Mouse (Mus musculus) cerebellum, adult 2 months (tissue): ENCODE measurements at regions not wholly inside any gene's neighbourhood (a gene's known extent, or its start where the extent isn't known, plus 50 kb on each side); places are given as distances from the start of the nearest gene placed in this dataset.

Source experiments
- DNase-seq, 2 experiments: peaks; one replicate each; pipeline ENCODE4 v3.0.0; 2021
- H3K27ac ChIP-seq: fragments of 200-500 bp; 2 replicates; pipeline ENCODE4 v1.5.1; 2012; ENCODE audit warnings: low read length, control low read depth, inconsistent platforms; ENCODE audit not compliant: insufficient read depth
- H3K27me3 ChIP-seq: fragments of 200-500 bp; 2 replicates; pipeline ENCODE4 v1.6.1; 2012; ENCODE audit warnings: inconsistent platforms, mild to moderate bottlenecking, low read length, moderate library complexity; ENCODE audit not compliant: control insufficient read depth, insufficient read depth
- H3K4me1 ChIP-seq: fragments of 200-500 bp; 2 replicates; pipeline ENCODE4 v1.6.1; 2011; ENCODE audit warnings: low read length; ENCODE audit not compliant: control insufficient read depth, insufficient read depth
- H3K4me3 ChIP-seq: fragments of 200-500 bp; replicated peaks from 2 replicates; pipeline ENCODE3; 2011; ENCODE audit warnings: mild to moderate bottlenecking, low read depth, low read length, control low read depth; ENCODE audit not compliant: insufficient read depth
- CTCF ChIP-seq: fragments of 200-500 bp; IDR thresholded peaks from 2 replicates; pipeline ENCODE4 v1.5.1; 2011; ENCODE audit warnings: low read depth, mild to moderate bottlenecking, control low read depth, low read length, moderate library complexity, borderline replicate concordance; ENCODE audit not compliant: insufficient read depth
- POLR2A ChIP-seq: fragments of 200-500 bp; IDR thresholded peaks from 2 replicates; pipeline ENCODE4 v1.6.1; 2011; ENCODE audit warnings: low read length, control low read depth, borderline replicate concordance; ENCODE audit not compliant: insufficient read depth
- WGBS: fragments of 180-500 bp; shearing (Covaris S2); methylation state at CpG from one replicate; pipeline ENCODE4 v1.1.7; 2018; 5-methylcytosine and 5-hydroxymethylcytosine counted together

DNA sequence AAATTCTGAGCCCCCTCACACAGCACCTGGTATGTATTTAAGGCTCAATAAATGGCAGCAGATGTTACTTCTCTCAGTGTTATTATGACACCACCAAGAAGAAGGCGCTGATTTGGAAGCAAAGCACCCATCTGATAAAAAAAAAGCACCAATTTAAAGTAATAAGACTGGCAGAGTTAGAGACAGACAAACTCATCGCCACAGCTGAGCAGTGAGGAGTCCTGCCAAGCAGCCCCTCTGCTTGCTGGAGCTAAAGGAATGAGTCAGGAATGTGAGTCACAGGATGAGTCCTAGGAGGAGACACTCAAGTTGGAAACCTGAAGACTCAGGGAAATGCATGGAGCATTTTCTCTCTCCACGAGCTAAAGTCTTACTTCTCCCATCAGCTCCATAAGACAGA lies 311.7 kb upstream of the Sox9 start:
- no peaks in the 10 kb centered on the region for H3K4me1 ChIP-seq
- TF ChIP-seq POLR2A (no peak), CTCF (no peak)
- DNase-seq, result no peak
- no peak overlapping the region for H3K27ac ChIP-seq
- no peaks in the 10 kb centered on the region for H3K27me3 ChIP-seq
- no peak overlapping the region for H3K4me3 ChIP-seq
- WGBS, result 35% methylated on average over 3 of the region's 3 CpGs

DNA sequence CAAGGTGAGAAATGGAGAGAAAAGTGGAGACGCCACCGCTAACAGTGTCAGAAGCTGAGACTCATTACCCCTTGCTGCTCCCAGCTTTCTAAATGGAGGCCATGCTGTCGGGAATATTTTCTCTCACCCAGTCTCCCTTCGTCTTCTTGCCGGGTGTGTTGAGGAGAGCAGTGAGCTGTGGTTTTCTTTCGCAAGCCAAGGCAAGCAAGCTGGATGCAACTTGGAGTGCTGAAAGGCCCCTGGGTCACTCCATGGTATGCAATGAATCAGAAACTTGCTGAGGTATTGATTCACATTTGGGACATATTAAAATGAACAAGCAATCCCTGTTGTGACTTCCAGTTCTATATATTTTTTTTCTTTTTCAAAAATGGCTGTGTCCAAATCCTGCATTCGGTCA lies 308.8 kb upstream of the Sox9 start:
- no peak for DNase-seq

DNA sequence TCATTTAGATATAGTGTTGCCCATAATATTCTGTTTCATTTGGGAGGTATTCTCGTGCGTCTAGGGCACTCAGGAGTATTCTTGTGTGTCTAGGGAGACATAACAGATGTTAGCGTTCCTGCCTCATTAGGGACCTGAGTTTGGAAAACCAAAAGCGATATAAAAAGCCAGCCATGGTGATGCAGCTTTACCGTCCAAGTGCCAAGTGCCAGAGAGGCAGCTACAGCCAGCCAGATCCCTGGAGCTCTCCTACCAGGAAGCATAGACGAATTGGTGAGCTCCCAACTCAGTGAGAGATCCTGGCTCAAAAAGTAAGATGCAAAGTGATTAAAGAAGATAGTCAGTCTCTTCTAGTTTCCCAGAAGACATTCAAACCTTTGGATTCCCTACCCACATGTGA lies 308.3 kb upstream of the Sox9 start:
- WGBS, result 16% methylated on average over 6 of the region's 6 CpGs
- Histone ChIP-seq H3K4me1 (no peaks in the 10 kb centered on the region), H3K27ac (no peak overlapping the region), H3K27me3 (no peaks in the 10 kb centered on the region), H3K4me3 (no peak overlapping the region)
- no peak for TF ChIP-seq POLR2A
- no peak for TF ChIP-seq CTCF
- DNase-seq, result no peak

More for the DNA sequence above, 308.8 kb upstream of the Sox9 start:
- Histone ChIP-seq H3K27ac (no peak overlapping the region), H3K4me1 (no peaks in the 10 kb centered on the region), H3K27me3 (no peaks in the 10 kb centered on the region), H3K4me3 (no peak overlapping the region)
- TF ChIP-seq CTCF (no peak), POLR2A (no peak)
- 71% methylated on average over 7 of the region's 7 CpGs for WGBS

DNA sequence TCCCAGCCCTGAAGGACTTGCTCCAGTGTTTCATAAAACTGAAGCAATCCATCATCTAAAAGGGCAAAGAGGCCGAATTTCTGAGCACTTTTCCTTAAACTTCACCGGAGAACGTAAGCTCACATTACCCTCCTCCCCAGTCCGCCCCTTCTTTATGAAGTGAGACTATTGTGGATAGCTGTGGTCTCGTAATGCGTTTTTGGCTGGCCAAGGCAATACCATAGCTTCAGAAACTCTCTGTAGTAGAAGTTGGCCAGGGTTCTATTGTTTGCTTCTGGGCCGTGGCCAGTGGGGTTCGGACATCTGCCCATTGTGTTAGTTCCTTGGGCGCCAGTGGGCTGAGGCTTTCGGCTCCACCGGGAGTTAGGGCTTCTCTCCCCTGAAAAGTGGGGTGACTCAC lies 301.7 kb upstream of the Sox9 start:
- TF ChIP-seq POLR2A, result no peak
- TF ChIP-seq CTCF, result no peak
- no peak for DNase-seq
- H3K4me1 ChIP-seq, result no peaks in the 10 kb centered on the region
- H3K27me3 ChIP-seq, result no peaks in the 10 kb centered on the region
- no peak overlapping the region for H3K27ac ChIP-seq
- H3K4me3 ChIP-seq, result no peak overlapping the region
- WGBS, result 38% methylated on average over 11 of the region's 11 CpGs

DNA sequence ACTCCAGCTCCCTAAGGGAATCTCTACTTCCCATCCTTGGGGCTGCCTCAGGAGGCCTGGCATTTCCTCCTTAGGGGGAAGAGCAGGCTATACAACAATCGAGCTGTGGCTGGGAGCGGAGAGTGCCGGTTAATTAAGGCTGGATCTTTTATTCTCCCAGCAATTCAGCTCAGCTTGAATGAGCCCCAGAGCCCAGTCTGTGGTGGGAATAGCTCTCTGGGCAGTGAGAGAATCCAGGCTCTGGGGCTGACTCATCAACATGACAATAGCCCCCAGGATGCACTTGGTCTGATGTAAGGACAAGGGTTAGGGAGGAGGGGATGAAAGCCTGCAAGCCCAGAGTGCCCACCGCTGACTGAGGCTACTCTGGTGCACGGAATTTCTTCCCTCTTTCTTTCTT lies 280.2 kb upstream of the Sox9 start:
- Histone ChIP-seq H3K27me3 (no peaks in the 10 kb centered on the region; the same call in 1 of the 2 replicates), H3K4me1 (no peaks in the 10 kb centered on the region), H3K27ac (no peak overlapping the region), H3K4me3 (no peak overlapping the region)
- no peak for TF ChIP-seq CTCF
- no peak for TF ChIP-seq POLR2A
- 14% methylated on average over 5 of the region's 5 CpGs for WGBS
- no peak for DNase-seq

DNA sequence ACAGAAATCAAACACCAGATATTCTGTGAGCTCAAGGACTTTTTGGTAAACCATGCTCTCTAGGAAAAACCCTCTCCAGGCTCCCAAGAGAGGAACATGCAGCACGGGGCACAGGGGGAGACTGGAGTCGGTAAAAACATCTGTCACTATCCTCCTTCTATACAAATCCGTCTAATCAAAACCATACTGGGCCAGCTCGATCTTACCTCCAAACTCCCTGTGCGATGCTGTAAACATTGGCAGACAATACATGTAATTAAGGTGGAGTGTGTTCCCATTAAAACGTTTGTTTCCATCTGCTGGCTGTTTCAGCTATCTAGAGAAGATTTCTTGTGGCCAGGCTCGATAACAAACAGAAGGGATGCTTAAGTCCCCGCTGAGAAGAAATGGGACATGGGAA lies 262.9 kb upstream of the Sox9 start:
- no peaks in the 10 kb centered on the region for H3K27me3 ChIP-seq
- no peak for TF ChIP-seq POLR2A
- no peak for TF ChIP-seq CTCF
- 42% methylated on average over 8 of the region's 8 CpGs for WGBS
- no peak overlapping the region for H3K4me3 ChIP-seq
- DNase-seq, result no peak
- no peaks in the 10 kb centered on the region for H3K4me1 ChIP-seq
- H3K27ac ChIP-seq, result no peak overlapping the region

DNA sequence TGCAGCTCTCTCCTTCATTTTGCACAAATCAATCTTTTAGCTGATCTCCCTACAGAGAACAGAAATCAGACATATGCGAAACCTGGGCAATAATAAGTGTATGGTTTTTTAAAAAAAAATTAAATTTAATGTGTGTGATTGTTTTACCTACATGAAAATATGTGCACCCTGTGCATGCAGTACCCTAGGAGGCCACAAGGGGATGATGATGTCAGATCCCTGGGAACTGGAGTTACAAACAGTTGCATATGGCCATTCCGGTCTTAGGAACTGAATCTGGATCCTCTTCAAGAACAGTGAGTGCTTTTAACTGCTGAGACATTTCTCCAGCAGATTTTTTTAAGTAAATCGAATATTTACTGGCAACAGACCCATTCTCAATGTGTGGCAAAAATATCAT lies 257.0 kb upstream of the Sox9 start:
- DNase-seq, result no peak
- Histone ChIP-seq H3K4me3 (no peak overlapping the region), H3K27ac (no peak overlapping the region), H3K4me1 (no peaks in the 10 kb centered on the region), H3K27me3 (no peaks in the 10 kb centered on the region)
- TF ChIP-seq POLR2A, result no peak
- no peak for TF ChIP-seq CTCF
- WGBS, result 87% methylated on average over 3 of the region's 3 CpGs

DNA sequence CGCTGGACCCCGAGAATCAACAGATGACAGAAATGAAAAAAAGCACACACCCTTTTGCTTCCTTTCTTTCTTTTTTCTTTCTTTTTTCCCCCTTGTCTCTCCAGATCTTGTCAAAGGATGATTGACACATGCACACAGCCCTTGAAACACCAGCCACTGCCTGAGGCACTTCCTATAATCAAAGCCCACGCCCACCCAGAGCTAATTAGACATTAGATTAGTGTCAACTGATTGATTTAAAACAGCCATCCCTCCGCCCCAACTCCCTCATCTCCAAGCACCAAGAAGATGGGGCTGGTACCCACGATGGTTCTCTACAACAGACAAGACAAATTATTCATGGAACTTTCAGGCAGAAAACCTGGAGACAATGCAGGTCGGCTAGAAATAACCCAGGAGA lies 239.5 kb upstream of the Sox9 start:
- no peak for DNase-seq
- 20% methylated on average over 6 of the region's 6 CpGs for WGBS
- TF ChIP-seq CTCF (no peak), POLR2A (no peak)
- no peak overlapping the region for H3K27ac ChIP-seq
- no peak overlapping the region for H3K4me3 ChIP-seq
- H3K27me3 ChIP-seq, result no peaks in the 10 kb centered on the region; the same call in 1 of the 2 replicates
- H3K4me1 ChIP-seq, result no peaks in the 10 kb centered on the region

DNA sequence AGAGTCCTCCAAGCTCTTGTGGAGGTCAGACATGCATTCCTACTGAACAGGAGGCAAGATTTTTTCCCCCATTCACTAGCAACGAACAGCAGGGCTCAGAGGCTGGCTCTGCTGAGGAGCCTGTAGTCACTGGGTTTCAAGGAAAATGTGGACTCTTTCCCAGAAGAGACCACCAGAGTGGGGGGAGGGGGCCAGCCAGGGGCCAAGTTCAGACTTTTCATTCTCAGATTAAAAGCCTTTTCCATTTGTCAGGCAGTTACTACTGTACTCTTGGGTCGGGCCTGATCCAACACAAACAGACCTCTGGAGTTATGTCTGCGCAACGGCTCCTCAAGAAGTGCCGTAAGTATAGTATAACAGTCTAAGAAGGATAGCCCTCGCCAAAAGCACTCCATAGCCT lies 238.6 kb upstream of the Sox9 start:
- Histone ChIP-seq H3K4me3 (no peak overlapping the region), H3K27me3 (no peaks in the 10 kb centered on the region; the same call in 1 of the 2 replicates), H3K4me1 (no peaks in the 10 kb centered on the region), H3K27ac (no peak overlapping the region)
- no peak for TF ChIP-seq POLR2A
- no peak for TF ChIP-seq CTCF
- DNase-seq, result no peak
- WGBS, result 50% methylated on average over 6 of the region's 6 CpGs
